Mouse (Mus musculus) liver, embryonic 14.5 days (tissue): ENCODE measurements around the gene Tipin. TPM values are rescaled to one million over a fixed set of nuclear protein-coding genes. Genes with fewer than 3 reads are reported as not detected.
A peak's percentile ranks its signal among the peaks of the same experiment; 100 is the strongest.

Experiments
- ATAC-seq: fragments of 200-750 bp; cut with Nextera tagmentation; 2 replicates; pipeline ENCODE4 v1.8.0; 2017; ENCODE audit warnings: moderate number of reproducible peaks, mild to moderate bottlenecking, moderate library complexity; ENCODE audit not compliant: insufficient read depth
- DNase-seq, 3 experiments: peaks; one replicate each; pipeline ENCODE4 v3.0.0-alpha.2; 2012 to 2013; ENCODE audit warnings: low read depth in 3 of 3, low spot score in 3 of 3
- H3K27ac ChIP-seq: fragments of 300-500 bp; sonication (generic); 2 replicates; pipeline ENCODE4 v1.5.1; 2014; ENCODE audit warnings: moderate library complexity, mild to moderate bottlenecking, control low read depth, inconsistent platforms
- H3K27me3 ChIP-seq: fragments of 300-500 bp; sonication (generic); 2 replicates; pipeline ENCODE4 v1.6.1; 2014; ENCODE audit warnings: mild to moderate bottlenecking, low read length, moderate library complexity; ENCODE audit not compliant: control insufficient read depth, insufficient read depth
- H3K36me3 ChIP-seq: fragments of 300-500 bp; sonication (generic); replicated peaks from 2 replicates; pipeline ENCODE4 v1.6.1; 2014; ENCODE audit warnings: low read depth; ENCODE audit not compliant: control insufficient read depth, insufficient read depth
- H3K4me1 ChIP-seq, 2 experiments: fragments of 200-500 bp in 1 of 2; fragments of 300-500 bp in 1 of 2; sonication (generic) in 1 of 2; replicated peaks; 2 replicates each; pipeline ENCODE4 v1.6.1; 2012 to 2014; ENCODE audit warnings: antibody characterized with exemption in 1 of 2, inconsistent platforms in 1 of 2, low read length in 1 of 2; ENCODE audit not compliant: control insufficient read depth in 2 of 2, insufficient read depth in 2 of 2
- H3K4me2 ChIP-seq: fragments of 300-500 bp; sonication (generic); 2 replicates; pipeline ENCODE4 v1.6.1; 2014; ENCODE audit warnings: low read depth, mild to moderate bottlenecking, control low read depth, moderate library complexity
- H3K4me3 ChIP-seq, 2 experiments: fragments of 200-500 bp in 1 of 2; fragments of 300-500 bp in 1 of 2; sonication (generic) in 1 of 2; 2 replicates each; pipeline ENCODE4 v1.5.1; 2012 to 2014; ENCODE audit warnings: low read depth in 2 of 2, low read length in 2 of 2, mild to moderate bottlenecking in 2 of 2, control low read depth in 1 of 2, inconsistent platforms in 1 of 2, moderate library complexity in 1 of 2; ENCODE audit not compliant: insufficient read depth in 1 of 2
- H3K9ac ChIP-seq: fragments of 300-500 bp; sonication (generic); replicated peaks from 2 replicates; pipeline ENCODE4 v1.6.1; 2014; ENCODE audit warnings: mild to moderate bottlenecking, control low read depth, moderate library complexity
- H3K9me3 ChIP-seq: fragments of 300-500 bp; sonication (generic); 2 replicates; pipeline ENCODE4 v1.6.1; 2016; ENCODE audit warnings: low read length, mixed read lengths; ENCODE audit not compliant: control insufficient read depth
- CTCF ChIP-seq: IDR thresholded peaks from 2 replicates; pipeline ENCODE4 v1.5.1; 2016; ENCODE audit warnings: antibody characterized with exemption, low read depth, control low read depth
- EP300 ChIP-seq: IDR thresholded peaks from 2 replicates; pipeline ENCODE4 v1.6.1; 2016; ENCODE audit warnings: antibody characterized with exemption, low read depth
- WGBS: fragments of 180-500 bp; shearing (Covaris S2); extraction: QIAGEN DNeasy Blood & Tissue Kit; methylation state at CpG from one replicate; pipeline ENCODE4 v1.1.7; 2014; ENCODE audit not compliant: insufficient replicate concordance; 5-methylcytosine and 5-hydroxymethylcytosine counted together
- polyA plus RNA-seq, 2 experiments: library from polyadenylated mRNA; depleted of rRNA in 1 of 2; stranded (reverse) in 1 of 2; unstranded in 1 of 2; fragments of >200 nt; fragmentation: Nextera tagmentation in 1 of 2; extraction: Ambion mirVana in 1 of 2; gene quantifications; 2 replicates each; pipeline versions ENCODE4 v1.2.1 to v1.2.3; 2012 to 2014

The Tipin gene
- polyA plus RNA-seq, 2 experiments: 121 to 241 TPM

DNA sequence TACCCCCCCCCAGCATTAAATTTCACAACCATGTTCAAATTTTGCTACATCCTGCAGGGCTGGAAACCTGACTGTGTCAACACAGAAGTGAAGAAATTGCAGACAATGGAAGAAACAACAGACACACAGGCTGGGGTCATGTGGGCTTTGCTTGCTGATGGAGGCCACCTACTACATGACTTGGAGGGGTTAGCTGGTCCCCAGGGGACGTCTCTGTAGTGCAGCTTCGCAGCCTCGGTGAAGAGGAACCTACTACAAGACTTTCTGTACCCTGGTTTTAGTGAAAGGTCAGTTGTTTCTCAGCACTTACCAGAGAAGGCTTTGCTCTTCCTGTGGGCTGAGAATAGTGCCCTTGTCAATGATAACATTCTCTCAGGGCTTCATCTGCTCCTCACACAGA is 10.1 kb upstream of the Tipin start:
- WGBS: 36% methylated on average over 3 of the region's 3 CpGs
- Histone ChIP-seq H3K36me3 (no peaks in the 10 kb centered on the region), H3K27me3 (no peaks in the 10 kb centered on the region), H3K9me3 (no peaks in the 10 kb centered on the region), H3K4me3 (no peak overlapping the region), H3K9ac (no peak overlapping the region), H3K27ac (no peak overlapping the region), H3K4me1 (no peaks in the 10 kb centered on the region), H3K4me2 (no peak overlapping the region)
- DNase-seq: no peak
- no peak for ATAC-seq
- TF ChIP-seq EP300 (no peak), CTCF (no peak)

DNA sequence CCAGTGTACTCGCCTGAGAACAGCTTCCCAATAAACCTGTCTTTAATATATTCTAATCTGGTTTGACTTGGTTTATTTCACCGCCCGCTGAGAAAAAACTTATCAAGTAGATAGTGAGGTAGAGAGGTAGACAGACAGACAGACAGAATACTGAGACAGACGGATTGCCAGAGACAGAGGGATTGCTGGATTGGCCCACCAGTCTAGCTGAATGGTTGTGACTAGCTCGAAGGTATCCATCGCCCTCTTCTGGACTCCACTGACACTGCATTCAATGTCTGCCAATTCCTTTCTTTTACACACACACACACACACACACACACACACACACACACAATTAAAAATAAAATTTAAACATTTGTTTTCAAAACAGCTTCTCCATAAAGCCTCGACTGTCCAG is 8.8 kb upstream of the Tipin start:
- Histone ChIP-seq H3K27ac (no peak overlapping the region), H3K4me1 (no peaks in the 10 kb centered on the region), H3K9ac (no peak overlapping the region), H3K9me3 (no peaks in the 10 kb centered on the region), H3K4me3 (no peak overlapping the region), H3K36me3 (no peaks in the 10 kb centered on the region), H3K4me2 (no peak overlapping the region), H3K27me3 (no peaks in the 10 kb centered on the region)
- ATAC-seq: no peak
- WGBS: 30% methylated on average over 7 of the region's 7 CpGs
- TF ChIP-seq EP300: no peak
- TF ChIP-seq CTCF: peak; percentile 67
- DNase-seq: no peak

DNA sequence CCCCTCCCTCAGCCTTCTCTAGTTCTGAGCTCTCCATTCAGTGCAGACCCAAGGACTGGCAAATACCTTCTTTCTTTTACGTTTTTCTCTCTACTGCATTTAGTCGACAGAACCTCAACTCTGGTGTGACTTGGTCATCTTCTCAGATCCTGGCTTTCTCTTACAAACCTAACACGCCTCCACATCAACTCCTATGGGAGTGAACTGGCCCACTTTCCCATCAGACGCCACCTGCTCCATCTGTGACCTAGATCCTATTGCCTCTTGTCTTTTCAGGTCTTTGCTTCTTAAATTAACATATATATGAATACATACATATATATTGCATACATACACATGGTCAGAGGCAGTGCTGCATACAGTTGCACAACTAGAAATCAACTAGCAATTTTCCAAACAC is 7.6 kb upstream of the Tipin start:
- Histone ChIP-seq H3K4me1 (no peaks in the 10 kb centered on the region), H3K27me3 (no peaks in the 10 kb centered on the region), H3K27ac (no peak overlapping the region), H3K36me3 (no peaks in the 10 kb centered on the region), H3K4me2 (no peak overlapping the region), H3K9ac (no peak overlapping the region), H3K9me3 (no peaks in the 10 kb centered on the region), H3K4me3 (no peak overlapping the region)
- WGBS: 52% methylated on average over 4 of the region's 4 CpGs
- ATAC-seq (no peak), DNase-seq (no peak)
- TF ChIP-seq CTCF: no peak
- TF ChIP-seq EP300: no peak

DNA sequence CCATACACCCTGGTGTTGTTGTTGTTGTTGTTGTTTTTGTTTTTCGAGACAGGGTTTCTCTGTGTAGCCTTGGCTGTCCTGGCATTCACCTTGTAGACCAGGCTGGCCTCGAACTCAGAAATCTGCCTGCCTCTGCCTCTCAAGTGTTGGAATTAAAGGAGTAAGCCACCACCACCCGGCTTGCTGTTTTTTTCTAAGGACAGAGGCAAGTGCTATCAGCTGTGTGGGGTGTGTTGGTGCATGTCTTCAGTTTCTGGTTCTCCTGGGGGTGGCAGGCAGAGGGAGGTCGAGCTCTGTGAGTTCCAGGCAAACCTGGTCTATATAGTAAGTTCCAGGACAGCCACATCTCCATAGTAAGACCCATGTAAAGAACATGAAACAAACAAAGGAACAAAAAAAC is 7.1 kb upstream of the Tipin start:
- H3K27ac ChIP-seq: no peak overlapping the region
- no peak overlapping the region for H3K9ac ChIP-seq
- TF ChIP-seq EP300: no peak
- TF ChIP-seq CTCF: no peak
- no peak for DNase-seq
- no peak overlapping the region for H3K4me3 ChIP-seq
- H3K9me3 ChIP-seq: no peaks in the 10 kb centered on the region
- no peak overlapping the region for H3K4me2 ChIP-seq
- no peak for ATAC-seq
- 61% methylated on average over 4 of the region's 4 CpGs for WGBS
- H3K4me1 ChIP-seq: no peaks in the 10 kb centered on the region
- no peaks in the 10 kb centered on the region for H3K36me3 ChIP-seq
- no peaks in the 10 kb centered on the region for H3K27me3 ChIP-seq

DNA sequence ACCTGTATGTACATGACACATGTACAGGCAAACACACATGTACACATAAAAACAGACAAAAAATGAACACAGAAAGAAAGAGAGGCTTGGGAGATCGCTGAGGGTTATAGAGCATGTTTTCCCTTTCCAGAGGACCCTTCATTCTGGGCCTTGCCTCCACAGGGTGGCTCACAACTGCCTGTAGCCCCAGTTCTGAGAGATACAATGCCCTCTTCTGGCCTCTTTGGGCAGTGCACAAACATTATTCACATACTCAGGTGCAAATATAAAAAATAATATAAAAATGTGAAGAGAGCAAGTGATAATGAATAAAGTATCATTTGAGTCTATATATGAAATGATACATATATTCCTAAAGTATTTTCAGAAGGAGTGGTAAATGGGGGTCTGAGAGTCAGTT is 6.5 kb upstream of the Tipin start:
- no peak overlapping the region for H3K27ac ChIP-seq
- H3K4me3 ChIP-seq: no peak overlapping the region
- H3K9me3 ChIP-seq: no peaks in the 10 kb centered on the region
- H3K4me2 ChIP-seq: no peak overlapping the region
- H3K36me3 ChIP-seq: no peaks in the 10 kb centered on the region
- WGBS: 57% methylated on average over 1 of the region's 1 CpGs
- no peak overlapping the region for H3K9ac ChIP-seq
- H3K27me3 ChIP-seq: no peaks in the 10 kb centered on the region
- DNase-seq: no peak
- H3K4me1 ChIP-seq: no peaks in the 10 kb centered on the region
- TF ChIP-seq EP300: no peak
- TF ChIP-seq CTCF: peak; percentile 54
- ATAC-seq: no peak

DNA sequence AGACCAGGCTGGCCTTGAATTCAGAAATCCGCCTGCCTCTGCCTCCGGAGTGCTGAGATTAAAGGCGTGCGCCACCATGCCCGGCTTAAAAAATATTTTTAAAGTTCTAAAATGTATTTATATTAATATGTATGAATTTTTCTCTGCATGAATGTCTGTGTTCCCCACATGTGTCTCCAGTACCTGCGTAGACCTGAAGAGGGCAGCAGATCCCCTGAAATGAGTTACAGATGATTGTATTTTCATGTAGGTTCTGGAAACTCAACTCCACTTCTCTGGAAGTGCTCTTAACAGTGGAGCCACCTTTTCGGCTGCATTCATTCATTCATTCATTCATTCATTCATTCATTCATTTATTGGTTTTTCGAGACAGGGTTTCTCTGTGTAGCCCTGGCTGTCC is 3.7 kb upstream of the Tipin start:
- no peak overlapping the region for H3K4me3 ChIP-seq
- TF ChIP-seq EP300: no peak
- TF ChIP-seq CTCF: peak; percentile 82
- H3K27me3 ChIP-seq: no peaks in the 10 kb centered on the region
- DNase-seq (peak; percentile 50 to 66 (median 55)), ATAC-seq (no peak)
- H3K4me2 ChIP-seq: no peak overlapping the region
- WGBS: 31% methylated on average over 8 of the region's 8 CpGs
- no peak overlapping the region for H3K27ac ChIP-seq
- no peaks in the 10 kb centered on the region for H3K36me3 ChIP-seq
- peaks cover 2 to 3% of the 10 kb centered on the region in 2 experiments; a peak in 3 of 4 replicates for H3K4me1 ChIP-seq
- H3K9me3 ChIP-seq: no peaks in the 10 kb centered on the region
- H3K9ac ChIP-seq: no peak overlapping the region
